Mouse (Mus musculus) limb, embryonic 14.5 days (tissue): ENCODE results near the gene Rps6ka5. TPM values are rescaled to one million over a fixed set of nuclear protein-coding genes. Genes with fewer than 3 reads are reported as not detected.

ENCODE experiments used
- ATAC-seq: fragments of 200-750 bp; cut with Nextera tagmentation; 2 replicates; pipeline ENCODE4 v1.8.0; 2017; ENCODE audit warnings: low read depth, moderate number of reproducible peaks, moderate TSS enrichment; ENCODE audit not compliant: low FRiP score
- DNase-seq: peaks from one replicate; pipeline ENCODE4 v3.0.0-alpha.2; 2015; ENCODE audit warnings: low spot score
- H3K27ac ChIP-seq: fragments of 300-500 bp; sonication (generic); replicated peaks from 2 replicates; pipeline ENCODE4 v1.5.1; 2014; ENCODE audit warnings: low read depth, mild to moderate bottlenecking, low read length, moderate library complexity, mixed read lengths
- H3K27me3 ChIP-seq: fragments of 300-500 bp; sonication (generic); 2 replicates; pipeline ENCODE4 v1.6.1; 2014; ENCODE audit warnings: low read length, mixed read lengths; ENCODE audit not compliant: control insufficient read depth, insufficient read depth
- H3K36me3 ChIP-seq: fragments of 300-500 bp; sonication (generic); 2 replicates; pipeline ENCODE4 v1.6.1; 2014; ENCODE audit warnings: mild to moderate bottlenecking, low read length, moderate library complexity, mixed read lengths; ENCODE audit not compliant: control insufficient read depth, insufficient read depth
- H3K4me1 ChIP-seq: fragments of 300-500 bp; sonication (generic); 2 replicates; pipeline ENCODE4 v1.6.1; 2014; ENCODE audit warnings: antibody characterized with exemption, low read length, mixed read lengths; ENCODE audit not compliant: control insufficient read depth, insufficient read depth
- H3K4me2 ChIP-seq: fragments of 300-500 bp; sonication (generic); replicated peaks from 2 replicates; pipeline ENCODE4 v1.6.1; 2014; ENCODE audit warnings: low read depth, mild to moderate bottlenecking, low read length, moderate library complexity; ENCODE audit not compliant: severe bottlenecking
- H3K4me3 ChIP-seq: fragments of 300-500 bp; sonication (generic); replicated peaks from 2 replicates; pipeline ENCODE4 v1.5.1; 2014; ENCODE audit warnings: low read length
- H3K9ac ChIP-seq: fragments of 300-500 bp; sonication (generic); 2 replicates; pipeline ENCODE4 v1.6.1; 2014; ENCODE audit warnings: mild to moderate bottlenecking, low read depth, low read length, moderate library complexity; ENCODE audit not compliant: severe bottlenecking
- H3K9me3 ChIP-seq: fragments of 300-500 bp; sonication (generic); 2 replicates; pipeline ENCODE4 v1.6.1; 2016; ENCODE audit warnings: low read length; ENCODE audit not compliant: control insufficient read depth
- POLR2A ChIP-seq: fragments of 200-500 bp; IDR thresholded peaks from 2 replicates; pipeline ENCODE4 v1.8.0; 2012; ENCODE audit warnings: inconsistent platforms, mild to moderate bottlenecking, moderate library complexity, borderline replicate concordance; ENCODE audit not compliant: insufficient read depth, insufficient read length; ENCODE audit errors: extremely low read depth
- WGBS: fragments of 180-500 bp; shearing (Covaris S2); extraction: QIAGEN DNeasy Blood & Tissue Kit; methylation state at CpG from one replicate; pipeline ENCODE4 v1.1.7; 2014; 5-methylcytosine and 5-hydroxymethylcytosine counted together
- polyA plus RNA-seq, 2 experiments: library from polyadenylated mRNA; depleted of rRNA in 1 of 2; stranded (reverse) in 1 of 2; unstranded in 1 of 2; fragments of >200 nt; fragmentation: Nextera tagmentation in 1 of 2; extraction: Ambion mirVana in 1 of 2; gene quantifications; 2 replicates each; pipeline versions ENCODE4 v1.2.1 to v1.2.3; 2012 to 2014

Rps6ka5 gene
- polyA plus RNA-seq, 2 experiments = 4.4 to 5.7 TPM

DNA sequence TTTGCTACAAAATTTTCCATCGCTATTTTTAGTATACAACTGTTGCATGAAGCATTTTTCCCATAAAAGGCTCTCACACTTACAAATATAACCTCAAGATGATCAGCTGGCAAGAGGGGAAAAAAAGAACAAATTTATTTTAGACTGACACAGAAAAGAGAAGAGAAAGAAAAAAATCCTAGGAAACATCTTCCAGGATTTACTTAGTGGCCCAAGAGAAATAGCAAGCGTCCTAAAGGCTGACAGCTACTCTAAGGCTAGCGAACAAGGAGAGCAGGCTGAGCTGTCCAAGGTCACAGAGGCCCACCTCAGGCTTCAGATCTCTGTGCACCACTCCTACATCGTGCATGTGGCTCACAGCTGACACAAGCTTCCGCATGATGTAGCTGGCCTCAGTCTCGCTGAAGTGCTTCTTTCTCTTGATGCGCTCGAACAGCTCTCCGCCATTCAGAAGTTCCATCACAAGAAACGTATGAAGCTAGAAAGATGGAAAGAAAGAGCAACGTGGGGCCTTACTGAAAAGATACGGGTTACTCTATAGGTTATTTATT lies 156.2 kb downstream of the Rps6ka5 start:
- ATAC-seq (no peak), DNase-seq (no peak)
- 76% methylated on average over 12 of the region's 12 CpGs for WGBS
- Histone ChIP-seq H3K4me1 (no peaks in the 10 kb centered on the region), H3K27ac (no peak overlapping the region), H3K36me3 (peaks cover 14% of the 10 kb centered on the region; the same call in 1 of the 2 replicates), H3K4me3 (no peak overlapping the region), H3K27me3 (no peaks in the 10 kb centered on the region), H3K4me2 (no peak overlapping the region), H3K9ac (no peak overlapping the region), H3K9me3 (no peaks in the 10 kb centered on the region)
- no peak for TF ChIP-seq POLR2A

- Histone ChIP-seq H3K27me3 (no peaks in the 10 kb centered on the region), H3K4me3 (no peak overlapping the region), H3K4me1 (no peaks in the 10 kb centered on the region), H3K36me3 (peaks cover 8% of the 10 kb centered on the region; the same call in 1 of the 2 replicates), H3K9me3 (no peaks in the 10 kb centered on the region), H3K9ac (no peak overlapping the region), H3K4me2 (no peak overlapping the region), H3K27ac (no peak overlapping the region)
- no peak for DNase-seq
- no peak for ATAC-seq
- no peak for TF ChIP-seq POLR2A
- 83% methylated on average over 7 of the region's 7 CpGs for WGBS
Observed at GRCm38 (mm10) chr12:100568831-100569230, 158.0 kb downstream of the Rps6ka5 start.

GRCm38 (mm10) chr12:100568105-100568504 lies 158.7 kb downstream of the Rps6ka5 start:
- H3K4me3 ChIP-seq = no peak overlapping the region
- 69% methylated on average over 6 of the region's 6 CpGs for WGBS
- no peak for TF ChIP-seq POLR2A
- H3K4me1 ChIP-seq = no peaks in the 10 kb centered on the region
- H3K9me3 ChIP-seq = no peaks in the 10 kb centered on the region
- ATAC-seq = no peak
- no peak for DNase-seq
- H3K27ac ChIP-seq = no peak overlapping the region
- H3K36me3 ChIP-seq = peaks cover 7% of the 10 kb centered on the region; the same call in 1 of the 2 replicates
- H3K27me3 ChIP-seq = no peaks in the 10 kb centered on the region
- H3K9ac ChIP-seq = no peak overlapping the region
- H3K4me2 ChIP-seq = no peak overlapping the region

DNA sequence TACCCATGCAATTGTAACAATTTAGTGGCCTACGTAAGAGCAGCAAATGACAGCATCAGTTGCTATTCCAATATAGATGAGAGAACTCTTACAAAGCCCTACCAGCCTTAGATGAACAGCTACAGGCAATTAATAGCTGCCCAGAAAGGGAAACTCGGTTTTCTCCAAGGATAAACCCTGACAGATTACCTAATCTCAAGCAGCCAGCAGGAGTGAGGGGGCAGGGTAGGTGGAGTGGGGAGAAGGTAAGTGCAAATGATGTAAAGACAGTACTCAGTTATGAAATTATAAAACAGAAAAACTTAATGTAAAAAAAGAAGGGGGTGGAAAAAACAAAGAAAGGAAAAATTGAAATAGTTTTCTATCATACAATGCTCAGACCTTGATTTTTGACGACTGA lies 159.2 kb downstream of the Rps6ka5 start:
- Histone ChIP-seq H3K27ac (no peak overlapping the region), H3K9me3 (no peaks in the 10 kb centered on the region), H3K9ac (no peak overlapping the region), H3K36me3 (peaks cover 4% of the 10 kb centered on the region; the same call in 1 of the 2 replicates), H3K4me1 (no peaks in the 10 kb centered on the region), H3K4me3 (no peak overlapping the region), H3K4me2 (no peak overlapping the region), H3K27me3 (no peaks in the 10 kb centered on the region)
- TF ChIP-seq POLR2A = no peak
- 81% methylated on average over 3 of the region's 3 CpGs for WGBS
- DNase-seq (no peak), ATAC-seq (no peak)

DNA sequence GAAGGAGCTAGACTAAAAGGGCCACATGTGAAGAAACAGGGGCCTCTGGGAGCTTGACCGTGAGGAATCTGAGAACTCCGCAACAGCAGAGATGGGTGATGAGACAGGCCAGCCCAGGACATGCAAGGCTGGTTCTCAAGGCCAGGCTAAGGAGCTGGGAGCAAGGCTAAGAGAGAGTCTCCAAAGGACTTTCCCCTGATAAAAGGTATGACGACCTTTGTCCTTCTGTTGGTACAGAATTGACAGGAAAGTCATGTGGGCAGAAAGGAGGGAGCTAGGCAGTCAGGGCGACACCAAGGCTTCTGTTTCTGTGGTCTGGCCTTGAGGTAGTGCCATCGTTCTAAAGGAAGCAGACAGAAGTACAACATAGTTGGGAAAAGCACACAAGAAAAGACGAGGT lies 173.1 kb downstream of the Rps6ka5 start:
- Histone ChIP-seq H3K27me3 (no peaks in the 10 kb centered on the region), H3K4me2 (no peak overlapping the region), H3K4me3 (no peak overlapping the region), H3K9me3 (no peaks in the 10 kb centered on the region), H3K9ac (no peak overlapping the region), H3K36me3 (peaks cover 17% of the 10 kb centered on the region; the same call in 1 of the 2 replicates), H3K27ac (no peak overlapping the region), H3K4me1 (peaks cover 5% of the 10 kb centered on the region; the same call in 1 of the 2 replicates)
- no peak for DNase-seq
- WGBS = 91% methylated on average over 6 of the region's 6 CpGs
- ATAC-seq = no peak
- TF ChIP-seq POLR2A = no peak
